ENCODE assay signal across 9 mouse cellular contexts in genomic region chr15:99470971-99471676, GRCm38 (mm10). TPM values are rescaled to one million over a fixed set of nuclear protein-coding genes. Genes with fewer than 3 reads are reported as not detected.
DNase-seq lines count a peak whose midpoint lies in the region; ATAC-seq and TF ChIP-seq lines count a peak whose summit lies in the region.
"Had no signal": no experiment of that assay in that cellular context is flagged by ENCODE, and none has a peak within 500 bp of the region (broad histone marks: within the 10 kb centered on the region; RNA-seq: fewer than 3 reads in every experiment).

No protein-coding gene starts in this region.

- no peaks in the 10 kb centered on the region for H3K9me3 ChIP-seq in liver, postnatal 0 days (ENCODE audit: low read length)
- H3K9me3 ChIP-seq in neural tube, embryonic 14.5 days (ENCODE audit: control insufficient read depth, low read length), result no peaks in the 10 kb centered on the region
- H3K9me3 ChIP-seq: embryonic facial prominence, embryonic 12.5 days had no signal

- no peak for TF ChIP-seq EP300 in liver, postnatal 0 days (IDR thresholded peaks at IDR 0.05; ENCODE audit: low read depth)

- H3K27me3 ChIP-seq in thymus, adult 2 months (ENCODE audit: control insufficient read depth, insufficient read depth, low read length), result no peaks in the 10 kb centered on the region
- H3K27me3 ChIP-seq in liver, postnatal 0 days (ENCODE audit: insufficient read depth, low read length), result no peaks in the 10 kb centered on the region
- no peaks in the 10 kb centered on the region for H3K27me3 ChIP-seq in neural tube, embryonic 14.5 days (ENCODE audit: control insufficient read depth, insufficient read depth, low read length)
- H3K27me3 ChIP-seq: embryonic facial prominence, embryonic 12.5 days had no signal

- H3K36me3 ChIP-seq in thymus, adult 2 months (ENCODE audit: control insufficient read depth, insufficient read depth, low read length), result no peaks in the 10 kb centered on the region
- H3K36me3 ChIP-seq in liver, postnatal 0 days (replicated peaks; ENCODE audit: insufficient read depth, low read length), result no peaks in the 10 kb centered on the region
- no peaks in the 10 kb centered on the region for H3K36me3 ChIP-seq in neural tube, embryonic 14.5 days (ENCODE audit: control insufficient read depth, insufficient read depth, low read length)

- peak; percentile 35 for DNase-seq in thymus, adult 2 months
- no peak for DNase-seq in thymus, adult 18-20 months
- peak; percentile 77 for DNase-seq in cerebellum, adult 8-10 months
- DNase-seq in gastrocnemius, postnatal 4 days (ENCODE audit: low spot score in 2 of 2), result peak; percentile 36 to 55
- peak; percentile 58 to 64 for DNase-seq in kidney, adult 8-10 months
- DNase-seq in liver, postnatal 0 days, result peak; percentile 54

- no peak overlapping the region for H3K4me3 ChIP-seq in thymus, adult 2 months (ENCODE audit: control insufficient read depth, insufficient read depth, low read length)
- no peak overlapping the region for H3K4me3 ChIP-seq in liver, postnatal 0 days (ENCODE audit: low read depth, low read length)
- no peak overlapping the region for H3K4me3 ChIP-seq in neural tube, embryonic 14.5 days (ENCODE audit: low read depth, low read length)
- H3K4me3 ChIP-seq: embryonic facial prominence, embryonic 12.5 days had no signal

- 60% methylated on average over 17 of the region's 17 CpGs for WGBS in thymus, adult 2 months
- WGBS in liver, postnatal 0 days (ENCODE audit: insufficient replicate concordance), result 59% methylated on average over 17 of the region's 17 CpGs
- 67% methylated on average over 17 of the region's 17 CpGs for whole genome bisulfite sequencing in neural tube, embryonic 14.5 days

- no peak overlapping the region for H3K9ac ChIP-seq in liver, postnatal 0 days (replicated peaks)
- no peak overlapping the region for H3K9ac ChIP-seq in neural tube, embryonic 14.5 days (replicated peaks; ENCODE audit: low read depth, low read length)
- H3K9ac ChIP-seq: embryonic facial prominence, embryonic 12.5 days had no signal

- H3K27ac ChIP-seq in thymus, adult 2 months (ENCODE audit: control insufficient read depth, insufficient read depth, low read length), result no peak overlapping the region
- no peak overlapping the region for H3K27ac ChIP-seq in liver, postnatal 0 days (ENCODE audit: low read depth)
- 0 out of 2 replicates have a peak overlapping the region, but pooled peaks have one; percentile 60 for H3K27ac ChIP-seq in neural tube, embryonic 14.5 days (ENCODE audit: low read depth, low read length)
- H3K27ac ChIP-seq: embryonic facial prominence, embryonic 12.5 days had no signal

- no peak for TF ChIP-seq CTCF in thymus, adult 2 months (IDR thresholded peaks at IDR 0.05; ENCODE audit: borderline replicate concordance, control insufficient read depth, extremely low read depth, insufficient read depth, low read length, poor library complexity)
- peak; percentile 77 for TF ChIP-seq CTCF in liver, postnatal 0 days (IDR thresholded peaks at IDR 0.05; ENCODE audit: low read depth)

- TF ChIP-seq POLR2A in thymus, adult 2 months (IDR thresholded peaks at IDR 0.05; ENCODE audit: control insufficient read depth, extremely low read depth, insufficient read depth, low read length, poor library complexity), result no peak

- H3K4me2 ChIP-seq in liver, postnatal 0 days (ENCODE audit: low read depth, low read length), result peak overlapping the region; percentile 10; the same call in 1 of the 2 replicates
- H3K4me2 ChIP-seq in neural tube, embryonic 14.5 days (ENCODE audit: low read depth, low read length), result 0 out of 2 replicates have a peak overlapping the region, but pooled peaks have one; percentile 27
- H3K4me2 ChIP-seq: embryonic facial prominence, embryonic 12.5 days had no signal

- no peak for ATAC-seq in liver, postnatal 0 days
- no peak for ATAC-seq in neural tube, embryonic 14.5 days (ENCODE audit: low read depth)
- ATAC-seq in megakaryocyte, adult 5-6 weeks (ENCODE audit: poor library complexity, severe bottlenecking), result no peak

- H3K4me1 ChIP-seq in thymus, adult 2 months (replicated peaks; ENCODE audit: control insufficient read depth, insufficient read depth, low read length), result peaks cover 18% of the 10 kb centered on the region
- H3K4me1 ChIP-seq in liver, postnatal 0 days (ENCODE audit: insufficient read depth), result peaks cover 6% of the 10 kb centered on the region
- H3K4me1 ChIP-seq in neural tube, embryonic 14.5 days (ENCODE audit: control insufficient read depth, insufficient read depth, low read length), result peaks cover 4% of the 10 kb centered on the region; the same call in 1 of the 2 replicates

RNA-seq across cellular contexts. Expression of gene Bcdin3d, which starts 3.4 kb away (rescaled TPM):
- 12.4 and 13.7 TPM in 2 replicates for polyA plus RNA-seq in thymus, adult 2 months (2012; rRNA removed)
- total RNA-seq in gastrocnemius, postnatal 4 days (2021), result 1 to 10 TPM; 7.2 to 7.4 TPM
- 4.7 and 4.9 TPM in 2 replicates for polyA plus RNA-seq in liver, postnatal 0 days (2015; fragmentation: Nextera tagmentation; extraction: Ambion mirVana)
- polyA plus RNA-seq in neural tube, embryonic 14.5 days (2014; fragmentation: Nextera tagmentation; extraction: Ambion mirVana), result 19.7 and 20.2 TPM in 2 replicates
- total RNA-seq in megakaryocyte, adult 5-6 weeks (2015), result 8.2 and 9.8 TPM in 2 replicates
- 3.6 and 4.6 TPM in 2 replicates for total RNA-seq in megakaryocyte, adult 5-6 weeks (2017)

RNA-seq across cellular contexts. Expression of gene Nckap5l, which starts 13.6 kb away (rescaled TPM):
- polyA plus RNA-seq in thymus, adult 2 months (2012; rRNA removed), result 48.1 and 48.6 TPM in 2 replicates
- total RNA-seq in gastrocnemius, postnatal 4 days (2021), result 10 to 100 TPM; 37.2 to 39.4 TPM
- 0.49 and 0.53 TPM in 2 replicates for polyA plus RNA-seq in liver, postnatal 0 days (2015; fragmentation: Nextera tagmentation; extraction: Ambion mirVana)
- 16.5 and 18.7 TPM in 2 replicates for polyA plus RNA-seq in neural tube, embryonic 14.5 days (2014; fragmentation: Nextera tagmentation; extraction: Ambion mirVana)
- 0.84 and 4.0 TPM in 2 replicates for total RNA-seq in megakaryocyte, adult 5-6 weeks (2015)
- 0.73 TPM in 1 of 2 replicates, not detected in the other for total RNA-seq in megakaryocyte, adult 5-6 weeks (2017)

RNA-seq across cellular contexts. Expression of gene Faim2, which starts 56.8 kb away (rescaled TPM):
- polyA plus RNA-seq in thymus, adult 2 months (2012; rRNA removed), result 0.18 and 0.81 TPM in 2 replicates
- not detected for total RNA-seq in gastrocnemius, postnatal 4 days (2021)
- polyA plus RNA-seq in liver, postnatal 0 days (2015; fragmentation: Nextera tagmentation; extraction: Ambion mirVana), result not detected in 2 replicates
- polyA plus RNA-seq in neural tube, embryonic 14.5 days (2014; fragmentation: Nextera tagmentation; extraction: Ambion mirVana), result 24.0 and 32.0 TPM in 2 replicates
- total RNA-seq in megakaryocyte, adult 5-6 weeks (2015), result 0.04 TPM in 1 of 2 replicates, not detected in the other
- total RNA-seq in megakaryocyte, adult 5-6 weeks (2017), result 0.49 TPM in 1 of 2 replicates, not detected in the other

Comparison
In these comparisons a context has a peak if more than half of its experiments do, and no peak if none do; other contexts are left out.
1. DNase-seq: peak in thymus, adult 2 months (single experiment), cerebellum, adult 8-10 months (single experiment), gastrocnemius, postnatal 4 days (2 of 2), kidney, adult 8-10 months (2 of 2) and liver, postnatal 0 days (single experiment); none in thymus, adult 18-20 months (0 of 2).
2. RNA of gene Nckap5l, which starts 13.6 kb away (polyA plus RNA-seq): 48.1 to 48.6 TPM in thymus, adult 2 months and 16.5 to 18.7 TPM in neural tube, embryonic 14.5 days; 0.49 to 0.53 TPM in liver, postnatal 0 days; every median in the first group is over 10 times any median in the second.
3. RNA of gene Faim2, which starts 56.8 kb away (polyA plus RNA-seq): 24.0 to 32.0 TPM in neural tube, embryonic 14.5 days; 0.18 to 0.81 TPM in thymus, adult 2 months and not detected in liver, postnatal 0 days; every median in the first group is over 10 times any median in the second.